Mouse (Mus musculus) adrenal gland, postnatal 10 days (tissue): Measurements from ENCODE around the gene Unk. TPM values are rescaled to one million over a fixed set of nuclear protein-coding genes. Genes with fewer than 3 reads are reported as not detected.

Source experiments
- DNase-seq: peaks from one replicate; pipeline ENCODE4 v3.0.0; 2021; ENCODE audit warnings: mixed read lengths
- total RNA-seq, 2 experiments: library from RNA; stranded (reverse); gene quantifications; 2 replicates each; pipeline ENCODE4 v1.2.3; 2021

Unk gene
- total RNA-seq, 2 experiments from 2014 or later, result 21.0 to 26.0 TPM

- no peak for DNase-seq
Observed at GRCm38 (mm10) chr11:116030898-116031845, 1.1 kb downstream of the Unk start.

- DNase-seq, result no peak
Observed at GRCm38 (mm10) chr11:116034584-116034983, 4.5 kb downstream of the Unk start.

- DNase-seq, result no peak
Observed at GRCm38 (mm10) chr11:116036671-116037070, 6.5 kb downstream of the Unk start.

- no peak for DNase-seq
Observed at GRCm38 (mm10) chr11:116037826-116038225, 7.7 kb downstream of the Unk start.

- no peak for DNase-seq
Observed at GRCm38 (mm10) chr11:116040593-116040992, 10.5 kb downstream of the Unk start.

GRCm38 (mm10) chr11:116041833-116042232 lies 11.7 kb downstream of the Unk start:
- DNase-seq, result no peak

GRCm38 (mm10) chr11:116042372-116043138 lies 12.4 kb downstream of the Unk start:
- DNase-seq, result no peak

- no peak for DNase-seq
Observed at GRCm38 (mm10) chr11:116043286-116043685, 13.2 kb downstream of the Unk start.

- no peak for DNase-seq
Observed at GRCm38 (mm10) chr11:116045173-116045572, 15.1 kb downstream of the Unk start.

- no peak for DNase-seq
Observed at GRCm38 (mm10) chr11:116049610-116050009, 19.5 kb downstream of the Unk start.

- no peak for DNase-seq
Observed at GRCm38 (mm10) chr11:116050196-116050595, 20.1 kb downstream of the Unk start.

- no peak for DNase-seq
Observed at GRCm38 (mm10) chr11:116053510-116054229, 23.5 kb downstream of the Unk start.

- DNase-seq, result no peak
Observed at GRCm38 (mm10) chr11:116055873-116056272, 25.8 kb downstream of the Unk start.

- DNase-seq, result no peak
Observed at GRCm38 (mm10) chr11:116057237-116057881, 27.2 kb downstream of the Unk start.

GRCm38 (mm10) chr11:116058022-116058614 lies 28.0 kb downstream of the Unk start:
- no peak for DNase-seq

GRCm38 (mm10) chr11:116058868-116059690 lies 29.0 kb downstream of the Unk start:
- DNase-seq, result no peak

GRCm38 (mm10) chr11:116059691-116060025 lies 29.5 kb downstream of the Unk start:
- no peak for DNase-seq

- no peak for DNase-seq
Observed at GRCm38 (mm10) chr11:116060596-116060995, 30.5 kb downstream of the Unk start.

GRCm38 (mm10) chr11:116061641-116062415 lies 31.7 kb downstream of the Unk start:
- DNase-seq, result no peak

GRCm38 (mm10) chr11:116062521-116062920 lies 32.4 kb downstream of the Unk start:
- no peak for DNase-seq
